Comparison of ENCODE assay signal across 8 mouse cellular contexts in genomic region chr12:69682788-69683419, GRCm38 (mm10). TPM values are rescaled to one million over a fixed set of nuclear protein-coding genes. Genes with fewer than 3 reads are reported as not detected.
DNase-seq lines count a peak whose midpoint lies in the region; ATAC-seq lines count a peak whose summit lies in the region.

No protein-coding gene starts in this region.

- no peak for ATAC-seq in forebrain, embryonic 11.5 days (replicated peaks; ENCODE audit: low FRiP score)
- no peak for ATAC-seq in limb, embryonic 11.5 days (ENCODE audit: insufficient number of reproducible peaks, low FRiP score, low TSS enrichment, low read depth)
- ATAC-seq in neural tube, embryonic 12.5 days (ENCODE audit: low FRiP score, low read depth) = no peak

- peak overlapping the region; percentile 81; the same call in 1 of the 2 replicates for H3K4me2 ChIP-seq in forebrain, embryonic 11.5 days (ENCODE audit: low read depth, low read length, severe bottlenecking)
- H3K4me2 ChIP-seq in limb, embryonic 11.5 days (ENCODE audit: low read depth, severe bottlenecking) = peak overlapping the region; percentile 82; the same call in 1 of the 2 replicates
- H3K4me2 ChIP-seq in neural tube, embryonic 12.5 days (replicated peaks) = peak overlapping the region; percentile 87

- H3K4me3 ChIP-seq in forebrain, embryonic 11.5 days (ENCODE audit: low read depth, low read length) = no peak overlapping the region
- no peak overlapping the region for H3K4me3 ChIP-seq in limb, embryonic 11.5 days (ENCODE audit: low read depth, low read length)
- H3K4me3 ChIP-seq in neural tube, embryonic 12.5 days = no peak overlapping the region

- H3K27me3 ChIP-seq in forebrain, embryonic 11.5 days (ENCODE audit: control insufficient read depth, insufficient read depth, low read length) = no peaks in the 10 kb centered on the region
- H3K27me3 ChIP-seq in limb, embryonic 11.5 days (ENCODE audit: control insufficient read depth, insufficient read depth, low read length) = no peaks in the 10 kb centered on the region
- H3K27me3 ChIP-seq in neural tube, embryonic 12.5 days (replicated peaks) = no peaks in the 10 kb centered on the region

- H3K9me3 ChIP-seq in forebrain, embryonic 11.5 days (ENCODE audit: control insufficient read depth, low read length) = no peaks in the 10 kb centered on the region
- H3K9me3 ChIP-seq in limb, embryonic 11.5 days (ENCODE audit: control insufficient read depth, low read length) = no peaks in the 10 kb centered on the region
- H3K9me3 ChIP-seq in neural tube, embryonic 12.5 days = no peaks in the 10 kb centered on the region

- no peak overlapping the region for H3K27ac ChIP-seq in forebrain, embryonic 11.5 days (ENCODE audit: low read depth, low read length)
- H3K27ac ChIP-seq in limb, embryonic 11.5 days (replicated peaks; ENCODE audit: low read depth, low read length) = no peak overlapping the region
- H3K27ac ChIP-seq in neural tube, embryonic 12.5 days = no peak overlapping the region

- H3K36me3 ChIP-seq in forebrain, embryonic 11.5 days (ENCODE audit: control insufficient read depth, insufficient read depth, low read length) = no peaks in the 10 kb centered on the region
- H3K36me3 ChIP-seq in limb, embryonic 11.5 days (ENCODE audit: control insufficient read depth, insufficient read depth, low read length) = no peaks in the 10 kb centered on the region
- no peaks in the 10 kb centered on the region for H3K36me3 ChIP-seq in neural tube, embryonic 12.5 days

- H3K4me1 ChIP-seq in forebrain, embryonic 11.5 days (replicated peaks; ENCODE audit: control insufficient read depth, insufficient read depth, low read length) = peaks cover 2% of the 10 kb centered on the region; the same call in 1 of the 2 replicates
- peaks cover 4% of the 10 kb centered on the region; the same call in 1 of the 2 replicates for H3K4me1 ChIP-seq in limb, embryonic 11.5 days (ENCODE audit: control insufficient read depth, insufficient read depth, low read length)
- H3K4me1 ChIP-seq in neural tube, embryonic 12.5 days = peaks cover 10% of the 10 kb centered on the region

- 49% methylated on average over 14 of the region's 14 CpGs for WGBS in forebrain, embryonic 11.5 days
- 48% methylated on average over 14 of the region's 14 CpGs for WGBS in limb, embryonic 11.5 days
- WGBS in neural tube, embryonic 12.5 days = 47% methylated on average over 14 of the region's 14 CpGs

- no peak overlapping the region for H3K9ac ChIP-seq in forebrain, embryonic 11.5 days (ENCODE audit: low read length)
- H3K9ac ChIP-seq in limb, embryonic 11.5 days (ENCODE audit: low read length) = no peak overlapping the region
- H3K9ac ChIP-seq in neural tube, embryonic 12.5 days = no peak overlapping the region

- peak; percentile 11 to 31 for DNase-seq in cerebellum, postnatal 14 days
- no peak for DNase-seq in cerebellum, postnatal 25 days
- DNase-seq in A20 (ENCODE audit: low read depth, low spot score) = peak; percentile 58
- no peak for DNase-seq in forebrain, embryonic 11.5 days (ENCODE audit: low spot score)
- no peak for DNase-seq in limb, embryonic 11.5 days (ENCODE audit: low spot score)
- no peak for DNase-seq in left cerebral cortex, postnatal 25 days (ENCODE audit: low spot score in 2 of 2)
- no peak for DNase-seq in frontal cortex, postnatal 36 days (ENCODE audit: low spot score in 2 of 2)

- intact Hi-C loops in left cerebral cortex, postnatal 25 days (cut with DNase I) = loop anchor here (5.0 kb wide), 3 partner anchors 36 to 311 kb away; partner anchors contain the start of genes Arf6, Gm9887 and Vcpkmt

RNA-seq across cellular contexts. Expression of gene Sos2, which starts 1.3 kb away (rescaled TPM):
- 13.1 and 13.3 TPM in 2 replicates for polyA plus RNA-seq in forebrain, embryonic 11.5 days (2014; fragmentation: Nextera tagmentation; extraction: Ambion mirVana)
- polyA plus RNA-seq in limb, embryonic 11.5 days (2014; fragmentation: Nextera tagmentation; extraction: Ambion mirVana) = 10.5 and 11.1 TPM in 2 replicates
- 11.8 and 13.0 TPM in 2 replicates for polyA plus RNA-seq in neural tube, embryonic 12.5 days (2016; fragmentation: Nextera tagmentation; extraction: Ambion mirVana)
- total RNA-seq in left cerebral cortex, postnatal 25 days (2021) = 10 to 100 TPM; 30.7 to 34.9 TPM

RNA-seq across cellular contexts. Expression of gene L2hgdh, which starts 41.8 kb away (rescaled TPM):
- 16.3 TPM in 2 replicates for polyA plus RNA-seq in forebrain, embryonic 11.5 days (2014; fragmentation: Nextera tagmentation; extraction: Ambion mirVana)
- polyA plus RNA-seq in limb, embryonic 11.5 days (2014; fragmentation: Nextera tagmentation; extraction: Ambion mirVana) = 19.6 and 19.7 TPM in 2 replicates
- 12.0 and 12.8 TPM in 2 replicates for polyA plus RNA-seq in neural tube, embryonic 12.5 days (2016; fragmentation: Nextera tagmentation; extraction: Ambion mirVana)
- 10 to 100 TPM; 19.4 to 19.6 TPM for total RNA-seq in left cerebral cortex, postnatal 25 days (2021)

RNA-seq across cellular contexts. Expression of gene Atp5s, which starts 41.8 kb away (rescaled TPM):
- polyA plus RNA-seq in forebrain, embryonic 11.5 days (2014; fragmentation: Nextera tagmentation; extraction: Ambion mirVana) = 18.9 and 23.6 TPM in 2 replicates
- polyA plus RNA-seq in limb, embryonic 11.5 days (2014; fragmentation: Nextera tagmentation; extraction: Ambion mirVana) = 25.4 and 25.6 TPM in 2 replicates
- 21.0 and 22.9 TPM in 2 replicates for polyA plus RNA-seq in neural tube, embryonic 12.5 days (2016; fragmentation: Nextera tagmentation; extraction: Ambion mirVana)
- total RNA-seq in left cerebral cortex, postnatal 25 days (2021) = 10 to 100 TPM; 28.0 to 35.9 TPM

Comparison
In these comparisons a context has a peak if more than half of its experiments do, and no peak if none do; other contexts are left out.
1. DNase-seq: peak in cerebellum, postnatal 14 days (2 of 2) and A20 (single experiment); none in cerebellum, postnatal 25 days (0 of 2), forebrain, embryonic 11.5 days (single experiment), limb, embryonic 11.5 days (single experiment), left cerebral cortex, postnatal 25 days (0 of 2) and frontal cortex, postnatal 36 days (0 of 2).
2. Peak in every context shown above with its lines, with median percentiles within 50 percentile points of each other: H3K4me2 ChIP-seq.